Mouse (Mus musculus) lung, postnatal 0 days (tissue): ENCODE data around the gene Fam189a2.

Source experiments
- CTCF ChIP-seq: IDR thresholded peaks from 2 replicates; pipeline ENCODE4 v1.5.1; 2016; ENCODE audit warnings: antibody characterized with exemption, mild to moderate bottlenecking
- EP300 ChIP-seq: IDR thresholded peaks from 2 replicates; pipeline ENCODE4 v1.6.1; 2016; ENCODE audit warnings: antibody characterized with exemption, mild to moderate bottlenecking, control low read depth

- TF ChIP-seq CTCF (no peak), EP300 (no peak)
These were observed 3.5 kb upstream of the Fam189a2 start for GRCm38 (mm10) chr19:24034367-24034766.
